Mouse (Mus musculus) cortical plate, adult 2 months (tissue): ENCODE results near the gene Sema4c. TPM values are rescaled to one million over a fixed set of nuclear protein-coding genes. Genes with fewer than 3 reads are reported as not detected.
A peak's percentile ranks its signal among the peaks of the same experiment; 100 is the strongest.

ENCODE experiments used
- H3K27ac ChIP-seq: fragments of 200-500 bp; 2 replicates; pipeline ENCODE4 v1.5.1; 2012; ENCODE audit warnings: low read length, control low read depth, inconsistent platforms; ENCODE audit not compliant: insufficient read depth
- H3K4me1 ChIP-seq: fragments of 200-500 bp; 2 replicates; pipeline ENCODE4 v1.6.1; 2011; ENCODE audit warnings: low read length; ENCODE audit not compliant: control insufficient read depth, insufficient read depth
- H3K4me3 ChIP-seq: fragments of 200-500 bp; 2 replicates; pipeline ENCODE4 v1.5.1; 2011; ENCODE audit warnings: mild to moderate bottlenecking, low read length, control low read depth; ENCODE audit not compliant: insufficient read depth
- CTCF ChIP-seq: fragments of 200-500 bp; IDR thresholded peaks from 2 replicates; pipeline ENCODE4 v1.5.1; 2011; ENCODE audit warnings: mild to moderate bottlenecking, control low read depth, low read length; ENCODE audit not compliant: insufficient read depth; ENCODE audit errors: extremely low read depth
- POLR2A ChIP-seq: fragments of 200-500 bp; IDR thresholded peaks from 2 replicates; pipeline ENCODE4 v1.6.1; 2011; ENCODE audit warnings: mild to moderate bottlenecking, low read length, control low read depth; ENCODE audit not compliant: insufficient read depth; ENCODE audit errors: extremely low read depth
- polyA plus RNA-seq: library from polyadenylated mRNA; depleted of rRNA; stranded (reverse); fragments of >200 nt; gene quantifications from 2 replicates; pipeline ENCODE4 v1.2.3, GENCODE M21; 2012

The Sema4c gene
- polyA plus RNA-seq, 1 experiment: 10.8 TPM

DNA sequence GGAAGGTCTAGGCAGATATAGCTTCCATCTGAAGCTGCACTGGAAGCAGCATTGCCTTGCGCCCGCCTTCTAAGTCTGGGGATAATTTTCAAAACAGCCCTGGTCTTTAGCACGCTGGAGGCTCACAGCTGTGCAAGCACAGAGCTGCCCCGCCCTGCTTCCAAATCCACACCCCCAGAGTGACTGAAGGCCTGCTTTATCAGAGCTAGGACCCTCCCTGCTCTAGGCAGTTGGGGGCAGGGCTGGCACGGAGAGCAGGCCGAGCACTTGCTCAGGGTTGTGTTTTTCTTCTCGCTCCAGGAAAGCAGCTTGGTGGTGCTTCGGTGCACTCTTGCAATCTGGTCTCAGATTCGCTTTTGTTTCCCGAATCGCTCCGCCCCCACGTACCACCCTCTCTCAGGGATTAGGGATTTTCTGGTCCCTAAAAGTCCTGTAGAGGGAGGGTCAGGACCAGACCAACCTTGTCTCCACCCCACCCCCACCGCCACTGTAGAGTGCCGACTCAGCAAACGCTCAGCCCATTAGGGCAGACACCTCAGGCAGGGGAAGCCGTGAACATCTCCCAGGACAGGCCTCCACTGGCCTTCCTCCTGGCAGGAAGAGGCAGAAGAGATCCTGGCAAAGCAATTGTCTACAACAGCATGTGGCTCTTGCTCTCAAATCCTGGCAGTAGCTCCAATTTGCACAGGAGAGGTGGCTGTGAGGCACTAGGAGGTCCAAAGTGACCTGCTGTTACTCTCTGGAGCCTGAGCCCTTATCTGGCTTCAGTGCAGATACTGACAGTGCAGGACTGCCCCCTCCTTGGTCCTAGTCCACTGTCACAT is 22.4 kb upstream of the Sema4c start:
- Histone ChIP-seq H3K4me1 (no peaks in the 10 kb centered on the region; the same call in 1 of the 2 replicates), H3K4me3 (0 out of 2 replicates have a peak overlapping the region, but pooled peaks have one; percentile 0), H3K27ac (no peak overlapping the region)
- TF ChIP-seq POLR2A: peak; percentile 32; the same call in 1 of the 2 replicates
- TF ChIP-seq CTCF: no peak

DNA sequence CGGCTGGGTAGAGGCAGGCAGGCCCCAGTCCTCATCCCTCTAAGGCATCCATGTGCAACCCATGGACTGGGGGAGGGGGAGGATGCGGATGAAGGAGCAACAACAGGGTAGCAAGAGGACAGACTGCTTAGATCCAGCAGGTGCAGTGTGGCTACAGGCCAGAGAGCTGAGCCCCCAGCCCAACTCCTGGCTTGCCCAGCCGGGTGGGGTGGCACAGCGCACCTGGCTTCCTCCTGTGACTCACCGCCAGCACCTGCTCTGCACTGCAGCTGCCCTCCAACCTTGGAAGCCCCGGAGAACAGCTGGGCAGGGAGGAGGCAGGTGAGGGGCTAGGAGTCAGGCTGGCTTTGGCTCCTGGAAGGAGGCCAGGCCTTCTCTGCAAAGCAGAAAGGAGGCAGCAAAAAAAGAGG is 21.8 kb upstream of the Sema4c start:
- H3K4me1 ChIP-seq: no peaks in the 10 kb centered on the region; the same call in 1 of the 2 replicates
- no peak for TF ChIP-seq POLR2A
- TF ChIP-seq CTCF: no peak
- no peak overlapping the region for H3K27ac ChIP-seq
- H3K4me3 ChIP-seq: no peak overlapping the region

DNA sequence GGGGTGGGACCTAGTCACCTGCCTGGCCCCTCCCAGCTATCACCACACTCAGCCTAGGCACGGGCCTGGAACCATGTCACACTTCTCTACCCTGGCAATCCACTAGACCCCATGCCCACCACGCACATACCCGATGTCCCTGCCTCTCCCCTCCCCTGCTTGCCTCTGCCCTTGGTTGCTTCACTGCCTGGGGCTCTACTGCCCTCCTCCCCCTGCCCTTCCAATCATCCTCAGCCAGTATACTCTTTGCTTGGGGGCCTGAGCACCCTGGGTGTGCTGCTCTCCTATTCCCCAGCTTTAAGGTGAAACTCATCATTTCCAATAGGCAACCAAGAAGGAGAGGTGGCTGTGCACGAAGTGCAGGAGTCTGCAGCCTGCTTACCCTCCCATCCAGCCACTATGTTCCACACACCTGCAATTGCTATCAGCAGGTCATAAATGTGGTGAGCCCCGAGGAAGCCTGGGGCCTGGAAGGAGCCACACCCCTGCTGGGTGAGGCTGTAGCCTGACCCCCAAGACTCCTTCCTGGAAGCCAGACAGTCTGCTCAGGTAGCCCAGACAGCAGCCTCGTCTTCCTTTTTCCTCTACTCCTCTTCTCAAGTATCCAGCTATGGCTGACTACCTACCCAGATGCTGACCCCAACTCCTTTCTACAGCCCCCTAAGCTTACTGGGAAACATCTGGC is 19.0 kb upstream of the Sema4c start:
- TF ChIP-seq CTCF (no peak), POLR2A (no peak)
- no peaks in the 10 kb centered on the region; the same call in 1 of the 2 replicates for H3K4me1 ChIP-seq
- H3K4me3 ChIP-seq: no peak overlapping the region
- no peak overlapping the region for H3K27ac ChIP-seq

DNA sequence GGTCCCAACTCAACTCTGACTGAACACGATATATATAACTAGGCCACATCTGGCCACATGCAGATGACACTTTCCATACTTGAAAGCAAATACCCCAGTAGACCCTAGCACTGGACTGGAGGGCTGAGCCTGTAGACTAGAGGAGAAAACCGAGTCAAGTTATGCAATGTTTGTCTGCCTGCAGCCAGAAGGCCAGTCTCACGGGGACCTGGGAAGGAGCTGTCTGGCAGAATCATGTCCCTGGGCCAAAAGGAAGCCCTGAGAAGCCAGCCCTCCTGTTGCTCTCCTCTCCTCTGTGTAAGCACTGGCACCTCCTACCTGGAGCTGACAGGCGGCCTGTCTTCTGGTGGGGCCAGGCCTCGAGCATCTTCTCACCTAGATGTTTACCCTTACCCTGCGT is 17.2 kb upstream of the Sema4c start:
- TF ChIP-seq CTCF: no peak
- TF ChIP-seq POLR2A: no peak
- Histone ChIP-seq H3K4me1 (no peaks in the 10 kb centered on the region; the same call in 1 of the 2 replicates), H3K27ac (no peak overlapping the region), H3K4me3 (no peak overlapping the region)

DNA sequence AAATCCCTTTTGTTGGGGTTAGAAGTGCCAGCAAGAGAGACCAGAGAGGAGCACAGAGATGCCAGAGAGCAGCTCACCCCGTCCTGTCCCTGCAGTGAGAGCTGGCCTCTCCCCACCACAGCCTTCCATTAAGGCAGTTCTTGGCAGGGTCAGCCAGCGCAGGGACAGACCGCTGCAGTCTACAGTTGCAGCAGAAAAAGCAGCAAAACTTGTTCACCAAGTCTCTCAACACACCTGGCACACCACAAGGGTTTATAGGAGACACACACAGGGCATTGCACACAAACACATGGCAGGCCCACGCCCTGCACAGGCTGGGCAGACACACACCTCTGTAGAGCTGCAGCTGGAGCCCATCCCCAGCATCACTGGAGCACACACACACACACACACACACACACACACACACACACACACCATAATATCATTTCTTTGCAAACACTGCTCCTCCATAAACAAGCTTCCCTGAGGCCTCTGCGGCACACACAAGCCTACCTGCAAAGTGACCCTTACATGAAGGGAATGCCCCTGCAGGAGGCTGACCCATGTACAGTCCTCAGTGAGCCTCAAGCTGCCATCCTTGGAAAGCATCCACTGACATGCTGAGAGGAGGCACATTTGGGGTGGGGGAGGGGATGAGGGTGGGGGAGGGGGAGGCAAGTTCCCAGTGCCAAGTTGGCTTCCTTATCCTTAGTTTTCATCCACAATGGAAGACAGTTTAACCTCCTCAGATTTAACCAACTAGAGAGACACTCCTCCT is 16.2 kb upstream of the Sema4c start:
- H3K27ac ChIP-seq: no peak overlapping the region
- TF ChIP-seq CTCF: no peak
- TF ChIP-seq POLR2A: no peak
- no peaks in the 10 kb centered on the region for H3K4me1 ChIP-seq
- H3K4me3 ChIP-seq: no peak overlapping the region

DNA sequence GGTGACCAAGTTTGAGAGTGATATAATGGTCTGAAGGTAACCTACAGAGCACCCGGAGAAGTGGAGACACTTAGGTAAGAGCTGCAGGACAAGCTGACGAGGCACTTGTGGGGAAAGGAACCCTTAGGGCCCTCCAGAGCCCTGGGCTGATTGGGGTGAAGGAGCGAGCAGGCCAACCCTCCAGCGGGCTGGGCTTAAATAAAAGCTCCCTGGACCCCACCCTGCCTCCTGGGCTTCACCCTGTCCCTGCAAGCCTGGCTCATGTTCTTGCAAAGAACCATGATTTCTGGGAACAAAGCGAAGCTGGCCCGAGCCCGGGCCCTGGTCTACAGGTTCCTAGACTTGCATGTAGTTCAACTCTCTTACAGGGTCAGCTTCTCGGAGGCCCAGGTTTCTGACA is 15.4 kb upstream of the Sema4c start:
- H3K4me1 ChIP-seq: no peaks in the 10 kb centered on the region
- no peak overlapping the region for H3K27ac ChIP-seq
- no peak overlapping the region for H3K4me3 ChIP-seq
- TF ChIP-seq CTCF (no peak), POLR2A (no peak)

DNA sequence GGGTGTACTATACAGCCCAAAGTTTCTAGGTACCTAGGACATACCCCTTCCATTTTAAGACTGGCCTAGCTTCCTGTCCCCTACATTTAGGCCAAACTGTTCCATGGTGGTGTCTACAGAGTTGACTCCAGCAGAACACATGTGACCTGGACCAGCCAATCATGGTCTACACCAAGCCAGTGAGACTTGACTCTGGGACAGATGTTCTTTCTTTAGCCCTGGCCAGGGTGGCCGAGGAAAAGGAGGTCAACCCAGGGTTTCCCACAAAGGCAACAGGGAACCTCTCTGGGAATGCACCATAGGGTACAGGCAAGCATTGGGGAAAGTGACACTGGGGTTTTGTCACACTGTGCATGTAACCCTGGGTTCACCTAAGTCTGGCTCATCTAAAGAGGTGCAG is 14.6 kb upstream of the Sema4c start:
- TF ChIP-seq CTCF (no peak), POLR2A (no peak)

DNA sequence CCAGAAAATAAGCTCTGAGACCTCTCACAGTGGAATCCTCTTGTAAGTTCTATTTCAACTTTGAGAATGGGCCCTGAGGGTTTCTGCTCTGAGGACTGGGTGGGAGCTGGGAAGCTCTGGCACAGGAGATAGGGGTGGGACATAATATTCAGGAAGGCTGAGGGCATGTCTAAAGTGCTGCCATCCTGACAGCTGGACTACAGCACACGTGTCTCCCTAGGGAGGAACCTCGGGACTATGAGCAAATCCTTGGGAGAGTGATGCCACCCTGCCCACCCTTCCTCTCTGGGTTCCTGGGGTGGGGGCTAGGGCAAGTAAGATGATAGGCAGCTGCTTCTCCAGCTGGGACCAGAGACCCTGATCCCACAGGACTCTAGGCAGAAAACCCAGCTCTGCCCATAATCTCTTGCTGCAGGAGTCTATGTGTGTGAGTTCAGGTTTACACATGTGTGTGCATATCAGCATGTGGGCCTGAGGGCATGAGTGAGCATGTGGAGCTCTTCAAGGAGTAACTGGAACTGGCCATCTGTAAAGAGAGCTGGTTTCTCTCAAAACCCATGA is 14.1 kb upstream of the Sema4c start:
- TF ChIP-seq POLR2A: no peak
- TF ChIP-seq CTCF: no peak
- Histone ChIP-seq H3K4me3 (no peak overlapping the region), H3K27ac (no peak overlapping the region), H3K4me1 (no peaks in the 10 kb centered on the region)

More for the DNA sequence above, 14.6 kb upstream of the Sema4c start:
- no peaks in the 10 kb centered on the region for H3K4me1 ChIP-seq
- no peak overlapping the region for H3K4me3 ChIP-seq
- no peak overlapping the region for H3K27ac ChIP-seq

DNA sequence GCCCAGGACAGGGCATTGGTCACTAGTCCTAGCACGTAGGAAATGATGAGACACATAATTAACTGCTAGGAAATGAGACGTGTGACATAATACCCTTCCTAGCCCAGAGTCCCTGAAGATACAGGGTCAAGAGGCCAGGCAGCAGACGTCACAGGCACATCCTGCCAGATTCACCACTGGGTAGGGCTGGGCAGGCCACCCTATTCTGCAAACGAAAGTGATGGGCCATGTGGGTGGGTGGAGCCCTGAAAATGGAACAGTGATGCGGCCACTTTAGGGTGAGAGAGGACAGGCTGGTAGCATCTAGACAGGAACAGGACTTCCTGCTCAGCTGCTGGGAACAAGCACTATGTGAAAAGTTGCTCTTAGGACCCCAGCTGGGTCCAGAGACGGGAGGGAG is 13.5 kb upstream of the Sema4c start:
- no peak overlapping the region for H3K4me3 ChIP-seq
- peaks cover 3% of the 10 kb centered on the region; the same call in 1 of the 2 replicates for H3K4me1 ChIP-seq
- H3K27ac ChIP-seq: no peak overlapping the region
- TF ChIP-seq POLR2A: no peak
- TF ChIP-seq CTCF: no peak
